Mouse (Mus musculus): ENCODE measurements around the gene Trim43a. TPM values are rescaled to one million over a fixed set of nuclear protein-coding genes. Genes with fewer than 3 reads are reported as not detected.
"Not testable (repeated sequence)": the region's sequence is repeated elsewhere in the genome, so short reads cannot be mapped to it uniquely, and the experiment has no call there.

Trim43a gene
- total RNA-seq (2015) = 0.15 TPM in 1 of 2 replicates, not detected in the other
- total RNA-seq (2017) = not detected in 2 replicates

- not testable (repeated sequence) for ATAC-seq (replicated peaks; ENCODE audit: poor library complexity)
Measured at GRCm38 (mm10) chr9:88580591-88580990, at the start of gene Trim43a. TSS of gene Trim43a (plus strand) at chr9:88580891.

- peak; percentile 40 for ATAC-seq (replicated peaks; ENCODE audit: poor library complexity)
Measured at GRCm38 (mm10) chr9:88534093-88534492, 46.6 kb upstream of the Trim43a start.

- ATAC-seq (replicated peaks; ENCODE audit: poor library complexity) = peak; percentile 87
Measured at GRCm38 (mm10) chr9:88539546-88540224, 41.0 kb upstream of the Trim43a start.

DNA sequence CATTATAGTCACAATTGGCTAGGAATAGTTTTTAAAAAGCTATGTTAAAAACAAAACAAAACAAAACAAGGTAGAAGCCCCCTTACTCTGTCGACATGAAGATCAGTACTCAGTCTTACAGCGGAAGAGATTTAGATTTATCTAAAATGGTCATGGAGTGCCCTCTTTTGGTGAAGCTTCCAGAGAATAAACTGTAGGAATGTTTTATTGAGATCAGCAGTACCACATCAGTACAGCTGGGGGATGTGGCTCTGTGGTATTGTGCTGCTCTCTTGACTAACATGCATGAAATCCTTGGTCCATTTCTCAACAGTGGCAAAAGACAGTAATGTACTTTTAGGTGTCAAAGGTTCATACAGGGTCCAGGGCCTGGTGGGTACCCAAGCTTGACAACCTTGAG, 37.9 kb upstream of the Trim43a start:
- ATAC-seq (replicated peaks; ENCODE audit: poor library complexity) = peak; percentile 55

DNA sequence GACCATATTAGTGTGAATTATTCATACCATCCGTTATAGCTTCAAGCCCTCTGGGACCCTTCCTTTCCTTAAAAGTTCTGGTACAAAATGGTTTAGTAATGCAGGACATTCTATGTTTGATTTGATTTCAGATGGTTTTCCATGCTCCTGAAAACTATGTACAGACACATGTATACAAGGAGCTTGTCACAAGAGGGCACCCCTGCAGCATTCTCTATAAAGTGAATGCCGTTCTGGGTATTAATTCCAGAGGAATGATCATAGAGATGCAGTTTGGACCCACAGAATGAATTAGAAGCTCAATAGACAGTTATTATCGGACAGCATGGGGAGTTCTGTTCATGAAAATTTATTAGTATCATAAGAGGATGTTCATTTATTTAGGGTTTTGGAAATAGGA, 35.2 kb upstream of the Trim43a start:
- ATAC-seq (replicated peaks; ENCODE audit: poor library complexity) = no peak

DNA sequence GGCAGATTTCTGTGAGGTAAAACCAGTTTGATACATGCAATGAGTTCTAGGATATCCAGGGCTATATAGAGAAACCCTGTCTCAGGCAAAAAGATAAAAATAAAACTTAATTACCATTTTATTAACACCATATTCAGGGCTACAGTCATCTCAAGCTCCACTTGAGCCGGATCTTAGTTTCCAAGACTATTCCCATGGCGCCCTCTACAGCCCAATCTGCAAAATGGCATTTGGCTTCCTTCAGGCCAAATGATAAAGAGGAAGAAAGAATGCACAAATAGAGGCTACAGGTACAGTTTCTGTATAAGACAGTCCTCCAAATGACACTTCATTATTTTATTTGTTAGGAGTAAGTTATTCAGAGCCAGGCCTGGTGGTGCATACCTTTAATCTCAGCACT, 34.5 kb upstream of the Trim43a start:
- peak; percentile 58 for ATAC-seq (replicated peaks; ENCODE audit: poor library complexity)

- no peak for ATAC-seq (replicated peaks; ENCODE audit: poor library complexity)
Measured at GRCm38 (mm10) chr9:88546657-88547056, 34.0 kb upstream of the Trim43a start.

DNA sequence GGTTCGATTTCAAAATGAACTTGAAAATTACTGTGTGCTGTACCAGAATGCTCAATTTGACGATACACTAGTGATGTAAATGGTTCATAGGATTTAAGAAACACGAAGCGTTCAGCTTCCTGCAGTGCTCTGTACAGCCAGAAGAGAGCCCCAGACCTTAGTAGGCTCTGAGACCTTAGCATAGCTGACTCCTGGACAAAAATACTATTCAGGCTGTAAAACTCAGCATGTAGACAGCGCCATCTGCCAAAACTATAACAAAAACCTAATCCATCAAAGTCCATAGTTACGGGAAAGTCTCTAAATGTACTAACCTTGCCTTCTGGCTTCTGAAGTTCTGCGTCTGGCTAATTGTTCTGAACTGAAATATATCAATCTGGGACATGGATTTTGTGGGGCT, 33.4 kb upstream of the Trim43a start:
- peak; percentile 60 for ATAC-seq (replicated peaks; ENCODE audit: poor library complexity)

- peak; percentile 76 for ATAC-seq (replicated peaks; ENCODE audit: poor library complexity)
Measured at GRCm38 (mm10) chr9:88547851-88548613, 32.7 kb upstream of the Trim43a start, which contains the start of gene Zfp949. TSS of gene Zfp949 (plus strand) at chr9:88548020.

- no peak for ATAC-seq (replicated peaks; ENCODE audit: poor library complexity)
Measured at GRCm38 (mm10) chr9:88548614-88548945, 32.1 kb upstream of the Trim43a start.

DNA sequence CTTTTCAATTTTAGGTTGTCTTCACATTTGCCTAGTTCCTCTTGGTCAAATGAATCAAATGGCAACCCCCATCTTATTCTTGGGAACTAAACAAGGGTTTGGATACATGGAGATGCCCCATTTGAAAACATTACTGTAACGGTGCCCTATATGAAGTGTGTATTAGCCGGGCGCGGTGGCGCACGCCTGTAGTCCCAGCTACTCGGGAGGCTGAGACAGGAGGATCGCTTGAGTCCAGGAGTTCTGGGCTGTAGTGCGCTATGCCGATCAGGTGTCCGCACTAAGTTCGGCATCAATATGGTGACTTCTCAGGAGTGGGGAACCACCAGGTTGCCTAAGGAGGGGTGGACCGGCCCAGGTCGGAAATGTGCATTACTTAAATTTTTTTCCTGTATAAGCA, 27.6 kb upstream of the Trim43a start:
- ATAC-seq (replicated peaks; ENCODE audit: poor library complexity) = no peak

GRCm38 (mm10) chr9:88558146-88558545, 22.5 kb upstream of the Trim43a start:
- no peak for ATAC-seq (replicated peaks; ENCODE audit: poor library complexity)

DNA sequence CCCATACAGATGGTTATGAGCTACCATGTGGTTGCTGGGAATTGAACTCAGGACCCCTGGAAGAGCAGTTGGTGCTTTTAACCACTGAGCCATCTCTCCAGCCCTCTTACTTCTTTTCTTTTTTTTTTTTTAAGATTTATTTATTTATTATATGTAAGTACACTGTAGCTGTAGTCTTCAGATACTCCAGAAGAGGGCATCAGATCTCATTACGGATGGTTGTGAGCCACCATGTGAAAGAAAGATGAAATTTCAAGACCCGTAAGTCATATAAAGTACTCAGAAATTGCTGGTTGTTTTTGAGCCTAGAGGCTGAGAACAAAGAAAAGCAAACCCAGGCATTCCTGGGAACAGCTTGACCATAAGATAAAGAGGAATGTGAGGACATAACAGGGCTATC, 19.2 kb upstream of the Trim43a start:
- ATAC-seq (replicated peaks; ENCODE audit: poor library complexity) = not testable (repeated sequence)

DNA sequence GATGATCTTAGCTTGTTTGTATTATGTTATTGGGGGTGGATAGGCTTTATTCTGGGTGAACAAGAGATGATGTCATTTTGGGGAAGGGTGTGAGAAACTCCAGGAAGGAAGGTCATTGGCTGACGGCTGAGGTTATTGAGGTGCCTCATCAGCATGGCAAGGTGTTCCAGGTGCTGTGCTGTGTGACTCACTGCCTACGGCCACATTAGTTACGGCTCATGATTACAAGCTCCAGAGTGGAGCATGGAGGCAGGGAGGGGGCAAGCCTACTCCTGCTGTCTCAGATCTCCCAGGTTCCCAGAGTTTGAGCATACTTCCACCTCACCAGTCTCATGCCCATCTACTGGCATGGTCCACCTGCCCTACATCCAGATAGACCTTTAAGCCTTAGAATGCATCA, 10.2 kb upstream of the Trim43a start:
- not testable (repeated sequence) for ATAC-seq (replicated peaks; ENCODE audit: poor library complexity)

GRCm38 (mm10) chr9:88593708-88594107, 13.0 kb downstream of the Trim43a start:
- not testable (repeated sequence) for ATAC-seq (replicated peaks; ENCODE audit: poor library complexity)

GRCm38 (mm10) chr9:88599206-88600162, 18.8 kb downstream of the Trim43a start:
- ATAC-seq (replicated peaks; ENCODE audit: poor library complexity) = peak; percentile 96

GRCm38 (mm10) chr9:88625803-88626514, 45.3 kb downstream of the Trim43a start:
- ATAC-seq (replicated peaks; ENCODE audit: poor library complexity) = not testable (repeated sequence)

DNA sequence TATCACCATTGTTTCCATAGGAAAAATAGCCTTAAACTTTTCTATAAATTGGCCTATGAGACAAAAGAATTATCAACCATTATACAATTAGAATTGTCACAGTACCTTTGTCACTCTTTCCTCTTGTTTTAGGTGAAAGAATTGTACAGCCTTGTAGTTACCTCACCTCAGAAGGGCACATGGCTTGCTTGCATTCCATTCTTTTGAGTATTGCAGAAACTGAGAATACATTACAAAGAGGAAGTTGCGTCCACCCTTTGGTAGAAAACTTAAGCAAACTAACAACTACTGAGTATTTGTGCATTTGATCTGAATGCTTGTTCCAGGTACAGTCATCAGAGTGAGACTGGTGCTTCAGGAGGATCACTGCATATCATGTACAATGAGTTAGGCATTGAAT, 57.4 kb downstream of the Trim43a start:
- ATAC-seq (replicated peaks; ENCODE audit: poor library complexity) = 0 out of 2 replicates have a peak, but pooled peaks have one; percentile 42
